Mouse (Mus musculus): ENCODE data around the gene Ccdc171. TPM values are rescaled to one million over a fixed set of nuclear protein-coding genes. Genes with fewer than 3 reads are reported as not detected.

The Ccdc171 gene
- total RNA-seq, 2 experiments from 2014 or later: 2.9 to 4.7 TPM

- no peak for DNase-seq (ENCODE audit: low spot score in 2 of 2)
- intact Hi-C loops (cut with DNase I): no loop called here
These were observed 351.3 kb downstream of the Ccdc171 start for GRCm38 (mm10) chr4:83876600-83876999.

GRCm38 (mm10) chr4:83878236-83878635 lies 352.9 kb downstream of the Ccdc171 start:
- no peak for DNase-seq (ENCODE audit: low spot score in 2 of 2)
- intact Hi-C loops (cut with DNase I): no loop called here

GRCm38 (mm10) chr4:83888459-83889054 lies 363.2 kb downstream of the Ccdc171 start:
- intact Hi-C loops (cut with DNase I): no loop called here
- no peak for DNase-seq (ENCODE audit: low spot score in 2 of 2)

- DNase-seq (ENCODE audit: low spot score in 2 of 2): no peak
- intact Hi-C loops (cut with DNase I): no loop called here
These were observed 376.8 kb downstream of the Ccdc171 start for GRCm38 (mm10) chr4:83902081-83902645.

Other genes with a start within 250 kb of the Ccdc171 start
- gene Ttc39b, start 201.3 kb upstream of the Ccdc171 start, total RNA-seq (2021): 10 to 100 TPM; 59.7 to 62.8 TPM
- gene Snapc3, start 107.8 kb upstream of the Ccdc171 start, total RNA-seq (2021): 10 to 100 TPM; 30.9 to 43.3 TPM
- 100 to 1,000 TPM; 180 to 201 TPM for gene Psip1, start 39.1 kb upstream of the Ccdc171 start, total RNA-seq (2021)